Mouse (Mus musculus) forebrain, embryonic 13.5 days (tissue): ENCODE results near the gene Rsph9. TPM values are rescaled to one million over a fixed set of nuclear protein-coding genes. Genes with fewer than 3 reads are reported as not detected.

ENCODE experiments used
- ATAC-seq: fragments of 200-750 bp; cut with Nextera tagmentation; 2 replicates; pipeline ENCODE4 v1.8.0; 2017
- H3K27ac ChIP-seq: fragments of 300-500 bp; sonication (generic); 2 replicates; pipeline ENCODE4 v1.5.1; 2015; ENCODE audit warnings: inconsistent platforms, mild to moderate bottlenecking, moderate library complexity
- H3K27me3 ChIP-seq: fragments of 300-500 bp; sonication (generic); 2 replicates; pipeline ENCODE4 v1.6.1; 2015; ENCODE audit warnings: mild to moderate bottlenecking, inconsistent platforms
- H3K36me3 ChIP-seq: fragments of 300-500 bp; sonication (generic); 2 replicates; pipeline ENCODE4 v1.6.1; 2015; ENCODE audit warnings: mild to moderate bottlenecking, inconsistent platforms; ENCODE audit not compliant: poor library complexity, severe bottlenecking
- H3K4me1 ChIP-seq: fragments of 300-500 bp; sonication (generic); 2 replicates; pipeline ENCODE4 v1.6.1; 2015; ENCODE audit warnings: inconsistent platforms
- H3K4me2 ChIP-seq: fragments of 300-500 bp; sonication (generic); 2 replicates; pipeline ENCODE4 v1.6.1; 2015; ENCODE audit warnings: inconsistent platforms, mild to moderate bottlenecking, moderate library complexity
- H3K4me3 ChIP-seq: fragments of 300-500 bp; sonication (generic); 2 replicates; pipeline ENCODE4 v1.5.1; 2015; ENCODE audit warnings: mild to moderate bottlenecking, inconsistent platforms
- H3K9ac ChIP-seq: fragments of 300-500 bp; sonication (generic); 2 replicates; pipeline ENCODE4 v1.6.1; 2015; ENCODE audit warnings: mild to moderate bottlenecking, inconsistent platforms
- H3K9me3 ChIP-seq: fragments of 300-500 bp; sonication (generic); replicated peaks from 2 replicates; pipeline ENCODE4 v1.6.1; 2016; ENCODE audit warnings: inconsistent platforms
- WGBS: fragments of 180-500 bp; shearing (Covaris S2); methylation state at CpG from one replicate; pipeline ENCODE4 v1.1.7; 2015; 5-methylcytosine and 5-hydroxymethylcytosine counted together
- polyA plus RNA-seq: library from polyadenylated mRNA; unstranded; fragments of >200 nt; fragmentation: Nextera tagmentation; extraction: Ambion mirVana; gene quantifications from 2 replicates; pipeline ENCODE4 v1.2.1, GENCODE M21; 2015

The Rsph9 gene
- polyA plus RNA-seq, 1 experiment from 2014 or later, result 22.1 TPM

- peak overlapping the region; percentile 47 for H3K4me2 ChIP-seq
- H3K4me1 ChIP-seq, result peaks cover 36% of the 10 kb centered on the region
- peak overlapping the region; percentile 12; the same call in 1 of the 2 replicates for H3K4me3 ChIP-seq
- peak overlapping the region; percentile 77 for H3K27ac ChIP-seq
- 5% methylated on average over 9 of the region's 10 CpGs for WGBS
- peak; percentile 93 for ATAC-seq
- no peaks in the 10 kb centered on the region for H3K9me3 ChIP-seq
- H3K27me3 ChIP-seq, result no peaks in the 10 kb centered on the region
- H3K36me3 ChIP-seq, result no peaks in the 10 kb centered on the region
- H3K9ac ChIP-seq, result 0 out of 2 replicates have a peak overlapping the region, but pooled peaks have one; percentile 5
These were observed 59.9 kb downstream of the Rsph9 start for GRCm38 (mm10) chr17:46084091-46084501.

DNA sequence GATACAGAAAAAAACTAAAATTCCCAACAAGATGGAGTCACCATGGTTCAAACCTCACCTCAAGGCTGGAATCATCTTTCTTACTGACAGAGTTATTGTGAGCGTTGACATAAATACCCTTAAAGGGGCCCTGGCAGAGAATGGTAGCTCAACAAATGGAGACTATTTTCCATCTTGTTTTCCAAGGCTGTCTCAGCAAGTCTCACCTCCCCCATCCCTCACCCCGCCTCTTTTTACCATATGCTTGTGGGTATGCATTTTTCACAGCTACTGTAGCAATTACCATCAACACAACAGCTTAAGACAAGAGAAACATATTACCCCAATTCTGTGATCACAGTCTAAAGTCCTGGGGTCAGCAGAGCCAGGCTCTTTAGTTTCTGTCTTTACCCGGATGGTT, 60.6 kb downstream of the Rsph9 start:
- no peak for ATAC-seq
- H3K4me1 ChIP-seq, result peaks cover 36% of the 10 kb centered on the region
- H3K27me3 ChIP-seq, result no peaks in the 10 kb centered on the region
- no peak overlapping the region for H3K4me3 ChIP-seq
- H3K9ac ChIP-seq, result no peak overlapping the region
- 79% methylated on average over 3 of the region's 3 CpGs for WGBS
- no peaks in the 10 kb centered on the region for H3K36me3 ChIP-seq
- peak overlapping the region; percentile 77 for H3K27ac ChIP-seq
- H3K4me2 ChIP-seq, result peak overlapping the region; percentile 47
- H3K9me3 ChIP-seq, result no peaks in the 10 kb centered on the region

GRCm38 (mm10) chr17:46081657-46082056, 62.4 kb downstream of the Rsph9 start:
- no peak overlapping the region for H3K9ac ChIP-seq
- ATAC-seq, result no peak
- H3K27ac ChIP-seq, result no peak overlapping the region
- H3K27me3 ChIP-seq, result no peaks in the 10 kb centered on the region
- H3K36me3 ChIP-seq, result no peaks in the 10 kb centered on the region
- 69% methylated on average over 7 of the region's 7 CpGs for WGBS
- no peak overlapping the region for H3K4me3 ChIP-seq
- no peaks in the 10 kb centered on the region for H3K9me3 ChIP-seq
- H3K4me1 ChIP-seq, result peaks cover 36% of the 10 kb centered on the region
- H3K4me2 ChIP-seq, result no peak overlapping the region

DNA sequence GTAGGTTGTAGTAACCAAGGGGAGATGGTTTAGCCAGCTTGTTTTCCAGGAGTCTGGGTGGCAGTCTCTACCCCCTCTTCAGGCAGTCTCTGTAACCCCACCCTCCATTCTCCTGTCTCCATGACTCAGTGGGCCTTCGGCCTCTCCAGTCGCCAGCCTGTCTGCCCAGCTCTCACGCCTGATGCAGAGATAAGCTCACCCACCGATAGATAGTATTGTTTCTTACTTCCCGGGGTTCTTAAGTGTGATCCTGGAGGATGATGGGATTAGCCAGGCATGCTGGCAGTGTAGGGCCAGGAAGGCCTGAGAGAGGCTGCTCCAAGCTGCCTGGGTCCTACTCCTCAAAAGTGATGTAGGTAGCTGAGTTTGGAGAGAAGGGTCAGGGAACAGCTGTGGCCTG, 63.0 kb downstream of the Rsph9 start:
- no peaks in the 10 kb centered on the region for H3K36me3 ChIP-seq
- no peak overlapping the region for H3K4me2 ChIP-seq
- H3K4me3 ChIP-seq, result no peak overlapping the region
- H3K27me3 ChIP-seq, result no peaks in the 10 kb centered on the region
- 32% methylated on average over 5 of the region's 5 CpGs for WGBS
- no peak overlapping the region for H3K27ac ChIP-seq
- H3K9me3 ChIP-seq, result no peaks in the 10 kb centered on the region
- H3K9ac ChIP-seq, result no peak overlapping the region
- no peak for ATAC-seq
- H3K4me1 ChIP-seq, result peaks cover 36% of the 10 kb centered on the region

DNA sequence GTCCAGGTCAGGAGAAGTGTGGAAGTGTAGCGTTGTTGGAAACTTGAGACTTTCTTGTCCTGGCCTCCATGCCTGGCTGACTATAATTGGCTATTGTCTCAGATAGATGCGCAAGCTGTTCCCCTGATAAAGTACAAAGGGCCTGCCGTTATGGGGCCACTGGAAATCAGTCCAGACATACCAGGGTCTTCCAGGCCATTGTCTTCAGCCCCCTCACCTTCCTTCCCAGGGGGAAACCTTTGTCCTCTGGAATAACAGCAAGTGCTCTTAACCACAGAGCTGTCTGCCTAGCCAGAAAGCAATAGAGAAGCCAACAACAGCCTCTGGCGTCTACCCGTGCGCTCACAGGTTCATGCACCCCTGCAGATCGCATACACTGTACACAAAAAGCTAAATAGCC, 63.6 kb downstream of the Rsph9 start:
- peaks cover 36% of the 10 kb centered on the region for H3K4me1 ChIP-seq
- WGBS, result 26% methylated on average over 7 of the region's 7 CpGs

DNA sequence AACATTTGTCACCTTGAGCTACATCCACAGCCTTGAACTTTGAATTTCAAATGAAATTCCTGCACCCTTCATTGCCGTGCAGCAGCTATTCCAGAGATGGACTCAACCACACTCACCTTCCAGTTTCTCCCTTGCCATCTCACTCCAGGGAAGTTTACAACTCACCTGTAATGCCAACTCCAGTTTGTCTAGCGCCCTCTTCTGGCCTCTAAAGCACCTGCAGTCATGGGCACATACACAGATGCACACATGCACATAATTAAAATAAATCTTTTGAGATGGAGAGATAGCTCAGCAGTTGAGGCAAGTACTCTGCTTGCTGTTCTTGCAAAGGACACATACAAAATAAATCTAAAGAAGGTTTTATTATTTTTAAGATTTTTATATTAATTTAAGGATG, 65.0 kb downstream of the Rsph9 start:
- ATAC-seq, result no peak
- 63% methylated on average over 2 of the region's 2 CpGs for WGBS
- Histone ChIP-seq H3K27me3 (no peaks in the 10 kb centered on the region), H3K27ac (no peak overlapping the region), H3K9me3 (no peaks in the 10 kb centered on the region), H3K36me3 (no peaks in the 10 kb centered on the region), H3K4me3 (no peak overlapping the region), H3K9ac (no peak overlapping the region), H3K4me1 (peaks cover 27% of the 10 kb centered on the region), H3K4me2 (no peak overlapping the region)

More for the DNA sequence above, 63.6 kb downstream of the Rsph9 start:
- ATAC-seq, result no peak
- Histone ChIP-seq H3K27me3 (no peaks in the 10 kb centered on the region), H3K9me3 (no peaks in the 10 kb centered on the region), H3K36me3 (no peaks in the 10 kb centered on the region), H3K9ac (no peak overlapping the region), H3K4me2 (no peak overlapping the region), H3K4me3 (no peak overlapping the region), H3K27ac (no peak overlapping the region)

- H3K9me3 ChIP-seq, result no peaks in the 10 kb centered on the region
- no peaks in the 10 kb centered on the region for H3K27me3 ChIP-seq
- H3K4me3 ChIP-seq, result no peak overlapping the region
- peaks cover 18% of the 10 kb centered on the region for H3K4me1 ChIP-seq
- no peak overlapping the region for H3K4me2 ChIP-seq
- no peak for ATAC-seq
- 96% methylated on average over 12 of the region's 12 CpGs for WGBS
- H3K36me3 ChIP-seq, result no peaks in the 10 kb centered on the region
- no peak overlapping the region for H3K9ac ChIP-seq
- no peak overlapping the region for H3K27ac ChIP-seq
These were observed 66.0 kb downstream of the Rsph9 start for GRCm38 (mm10) chr17:46077921-46078534.

DNA sequence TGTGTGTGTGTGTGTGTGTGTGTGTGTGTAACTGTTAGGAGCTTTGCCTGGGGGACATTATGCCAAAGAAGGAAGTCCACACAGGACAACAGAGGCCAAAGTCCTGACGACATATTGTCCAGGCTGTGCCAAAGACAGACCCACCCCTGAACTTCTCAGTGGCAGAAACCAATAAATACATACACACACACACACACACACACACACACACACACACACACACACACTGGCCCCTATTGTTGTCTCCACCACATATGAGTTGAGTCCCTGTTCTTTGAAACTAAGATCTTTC, 67.8 kb downstream of the Rsph9 start:
- 50% methylated on average over 1 of the region's 1 CpGs for WGBS
- Histone ChIP-seq H3K36me3 (no peaks in the 10 kb centered on the region), H3K4me3 (no peak overlapping the region)

GRCm38 (mm10) chr17:46075551-46076259, 68.3 kb downstream of the Rsph9 start:
- Histone ChIP-seq H3K4me3 (no peak overlapping the region), H3K36me3 (no peaks in the 10 kb centered on the region), H3K4me2 (no peak overlapping the region), H3K9me3 (no peaks in the 10 kb centered on the region), H3K27ac (no peak overlapping the region), H3K27me3 (no peaks in the 10 kb centered on the region), H3K9ac (no peak overlapping the region), H3K4me1 (peaks cover 10% of the 10 kb centered on the region)
- ATAC-seq, result no peak
- WGBS, result 70% methylated on average over 5 of the region's 5 CpGs

More for the DNA sequence above, 67.8 kb downstream of the Rsph9 start:
- Histone ChIP-seq H3K4me2 (no peak overlapping the region), H3K27ac (no peak overlapping the region), H3K9ac (no peak overlapping the region), H3K9me3 (no peaks in the 10 kb centered on the region), H3K4me1 (peaks cover 15% of the 10 kb centered on the region), H3K27me3 (no peaks in the 10 kb centered on the region)
- no peak for ATAC-seq

GRCm38 (mm10) chr17:46075116-46075485, 68.9 kb downstream of the Rsph9 start:
- ATAC-seq, result no peak
- Histone ChIP-seq H3K4me2 (no peak overlapping the region), H3K27ac (no peak overlapping the region), H3K9ac (no peak overlapping the region), H3K9me3 (no peaks in the 10 kb centered on the region), H3K27me3 (no peaks in the 10 kb centered on the region), H3K4me1 (0 out of 2 replicates have a peak, but pooled peaks cover 4% of the 10 kb centered on the region), H3K36me3 (no peaks in the 10 kb centered on the region), H3K4me3 (no peak overlapping the region)
- 64% methylated on average over 3 of the region's 3 CpGs for WGBS

GRCm38 (mm10) chr17:46074398-46075115, 69.5 kb downstream of the Rsph9 start:
- H3K4me3 ChIP-seq, result no peak overlapping the region
- no peak for ATAC-seq
- no peaks in the 10 kb centered on the region for H3K27me3 ChIP-seq
- H3K27ac ChIP-seq, result no peak overlapping the region
- H3K9me3 ChIP-seq, result no peaks in the 10 kb centered on the region
- 68% methylated on average over 7 of the region's 7 CpGs for WGBS
- 0 out of 2 replicates have a peak, but pooled peaks cover 4% of the 10 kb centered on the region for H3K4me1 ChIP-seq
- no peaks in the 10 kb centered on the region for H3K36me3 ChIP-seq
- no peak overlapping the region for H3K9ac ChIP-seq
- no peak overlapping the region for H3K4me2 ChIP-seq

- 77% methylated on average over 23 of the region's 23 CpGs for WGBS
- 0 out of 2 replicates have a peak, but pooled peaks cover 4% of the 10 kb centered on the region for H3K4me1 ChIP-seq
- no peaks in the 10 kb centered on the region for H3K27me3 ChIP-seq
- H3K4me2 ChIP-seq, result no peak overlapping the region
- no peaks in the 10 kb centered on the region for H3K36me3 ChIP-seq
- H3K9ac ChIP-seq, result no peak overlapping the region
- no peak overlapping the region for H3K4me3 ChIP-seq
- no peak for ATAC-seq
- H3K27ac ChIP-seq, result no peak overlapping the region
- no peaks in the 10 kb centered on the region for H3K9me3 ChIP-seq
These were observed 70.2 kb downstream of the Rsph9 start for GRCm38 (mm10) chr17:46073730-46074301.
